16 mouse cellular contexts compared by ENCODE assay signal in the genomic region with DNA sequence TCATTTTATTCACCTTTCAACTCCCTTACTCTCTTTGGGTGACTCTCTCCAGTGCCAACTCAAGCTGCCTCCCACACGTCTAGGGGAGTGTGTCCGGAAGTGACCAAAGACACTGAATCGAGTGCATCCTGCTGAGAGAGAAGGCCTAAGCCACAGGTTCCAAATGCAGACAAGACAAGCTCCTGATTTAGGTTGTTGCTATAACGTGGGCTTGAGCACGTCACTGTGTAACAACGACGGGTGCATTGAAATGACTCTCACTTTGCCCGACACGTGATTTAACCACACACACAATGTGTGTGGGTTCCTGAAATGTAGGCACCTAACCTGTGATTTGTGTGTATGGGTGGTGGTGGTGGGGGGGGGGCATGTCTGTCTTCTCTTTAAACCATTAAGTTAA. TPM values are rescaled to one million over a fixed set of nuclear protein-coding genes. Genes with fewer than 3 reads are reported as not detected.
DNase-seq lines count a peak whose midpoint lies in the region; ATAC-seq and TF ChIP-seq lines count a peak whose summit lies in the region.
"Had no signal": no experiment of that assay in that cellular context is flagged by ENCODE, and none has a peak within 500 bp of the region (broad histone marks: within the 10 kb centered on the region; RNA-seq: fewer than 3 reads in every experiment).

No protein-coding gene starts in this region.

- no peak for TF ChIP-seq CTCF in spleen, adult 2 months (IDR thresholded peaks at IDR 0.05; ENCODE audit: extremely low read depth, insufficient read depth, insufficient read length, insufficient replicate concordance)

- H3K9ac ChIP-seq in forebrain, embryonic 13.5 days = no peak overlapping the region
- no peak overlapping the region for H3K9ac ChIP-seq in intestine, embryonic 15.5 days
- H3K9ac ChIP-seq: hindbrain, embryonic 13.5 days; neural tube, embryonic 12.5 days had no signal

- WGBS in forebrain, embryonic 13.5 days = 84% methylated on average over 9 of the region's 9 CpGs
- 84% methylated on average over 9 of the region's 9 CpGs for WGBS in forebrain, embryonic 10.5 days
- 34% methylated on average over 9 of the region's 9 CpGs for WGBS in spleen, adult 2 months
- 68% methylated on average over 9 of the region's 9 CpGs for WGBS in intestine, embryonic 15.5 days

- no peaks in the 10 kb centered on the region for H3K9me3 ChIP-seq in forebrain, embryonic 13.5 days (replicated peaks)
- no peaks in the 10 kb centered on the region for H3K9me3 ChIP-seq in forebrain, embryonic 10.5 days
- no peaks in the 10 kb centered on the region for H3K9me3 ChIP-seq in intestine, embryonic 15.5 days
- H3K9me3 ChIP-seq: hindbrain, embryonic 13.5 days; neural tube, embryonic 12.5 days had no signal

- H3K27me3 ChIP-seq in forebrain, embryonic 13.5 days = no peaks in the 10 kb centered on the region
- H3K27me3 ChIP-seq in forebrain, embryonic 10.5 days (ENCODE audit: poor library complexity, severe bottlenecking) = no peaks in the 10 kb centered on the region
- no peaks in the 10 kb centered on the region for H3K27me3 ChIP-seq in spleen, adult 2 months (ENCODE audit: control insufficient read depth, insufficient read depth, low read length)
- H3K27me3 ChIP-seq in intestine, embryonic 15.5 days (replicated peaks) = no peaks in the 10 kb centered on the region
- H3K27me3 ChIP-seq: hindbrain, embryonic 13.5 days; neural tube, embryonic 12.5 days; Patski had no signal

- no peak overlapping the region for H3K27ac ChIP-seq in forebrain, embryonic 13.5 days
- no peak overlapping the region for H3K27ac ChIP-seq in forebrain, embryonic 10.5 days
- H3K27ac ChIP-seq in spleen, adult 2 months (ENCODE audit: insufficient read depth, low read length) = no peak overlapping the region
- H3K27ac ChIP-seq in intestine, embryonic 15.5 days = no peak overlapping the region
- H3K27ac ChIP-seq: hindbrain, embryonic 13.5 days; neural tube, embryonic 12.5 days had no signal

- H3K36me3 ChIP-seq in forebrain, embryonic 13.5 days (ENCODE audit: poor library complexity, severe bottlenecking) = 0 out of 2 replicates have a peak, but pooled peaks cover 3% of the 10 kb centered on the region
- peaks cover 14% of the 10 kb centered on the region for H3K36me3 ChIP-seq in forebrain, embryonic 10.5 days (replicated peaks)
- no peaks in the 10 kb centered on the region for H3K36me3 ChIP-seq in spleen, adult 2 months (ENCODE audit: control insufficient read depth, insufficient read depth, low read length)
- H3K36me3 ChIP-seq in intestine, embryonic 15.5 days = no peaks in the 10 kb centered on the region
- H3K36me3 ChIP-seq: hindbrain, embryonic 13.5 days; neural tube, embryonic 12.5 days had no signal

- H3K4me1 ChIP-seq in forebrain, embryonic 13.5 days = peaks cover 65% of the 10 kb centered on the region
- peaks cover 55% of the 10 kb centered on the region for H3K4me1 ChIP-seq in forebrain, embryonic 10.5 days
- H3K4me1 ChIP-seq in spleen, adult 2 months (ENCODE audit: control insufficient read depth, insufficient read depth, insufficient read length) = peaks cover 9% of the 10 kb centered on the region
- H3K4me1 ChIP-seq in intestine, embryonic 15.5 days (replicated peaks) = peaks cover 13% of the 10 kb centered on the region

- no peak for ATAC-seq in forebrain, embryonic 13.5 days
- ATAC-seq in inflammation-experienced regulatory T-cells, adult 6 months = peak; percentile 60
- no peak for ATAC-seq in intestine, embryonic 15.5 days
- ATAC-seq: Patski had no signal

- peak overlapping the region; percentile 93; the same call in 1 of the 2 replicates for H3K4me3 ChIP-seq in forebrain, embryonic 13.5 days
- no peak overlapping the region for H3K4me3 ChIP-seq in forebrain, embryonic 10.5 days
- H3K4me3 ChIP-seq in spleen, adult 2 months (ENCODE audit: extremely low read depth, insufficient read depth, insufficient read length) = no peak overlapping the region
- H3K4me3 ChIP-seq in intestine, embryonic 15.5 days (replicated peaks) = no peak overlapping the region
- H3K4me3 ChIP-seq: hindbrain, embryonic 13.5 days; neural tube, embryonic 12.5 days had no signal

- no peak for TF ChIP-seq POLR2A in spleen, adult 2 months (IDR thresholded peaks at IDR 0.05; ENCODE audit: low read depth, low read length)

- peak overlapping the region; percentile 83; the same call in 1 of the 2 replicates for H3K4me2 ChIP-seq in forebrain, embryonic 13.5 days
- H3K4me2 ChIP-seq in intestine, embryonic 15.5 days (replicated peaks) = no peak overlapping the region

- DNase-seq in forebrain, embryonic 10.5 days (ENCODE audit: extremely low spot score, low spot score) = no peak
- DNase-seq in spleen, adult 2 months (ENCODE audit: low read depth in 1 of 2, low spot score in 2 of 2) = peak; percentile 12 to 52
- no peak for DNase-seq in spleen, postnatal 10 days (ENCODE audit: low spot score in 2 of 2)
- peak; percentile 13 to 29 for DNase-seq in thymus, postnatal 36 days
- DNase-seq in MN1 (ENCODE audit: low spot score) = no peak
- DNase-seq: cerebellum, postnatal 25 days; gastrocnemius, postnatal 10 days; kidney, adult 11 months; liver; lung, adult 18-20 months had no signal

RNA-seq across cellular contexts. Expression of gene Bcl9, which starts 3.4 kb away (rescaled TPM):
- polyA plus RNA-seq in forebrain, embryonic 13.5 days (2015; fragmentation: Nextera tagmentation; extraction: Ambion mirVana) = 101 and 105 TPM in 2 replicates
- polyA plus RNA-seq in forebrain, embryonic 10.5 days (2016; fragmentation: Nextera tagmentation; extraction: Ambion mirVana) = 51.4 and 52.7 TPM in 2 replicates
- 14.0 and 15.2 TPM in 2 replicates for polyA plus RNA-seq in spleen, adult 2 months (2012; rRNA removed)
- polyA plus RNA-seq in inflammation-experienced regulatory T-cells, adult 6 months (2017; shearing (Covaris generic)) = 1 to 10 TPM; 1.1 to 6.1 (median 4.0) TPM
- polyA plus RNA-seq in intestine, embryonic 15.5 days (2015; fragmentation: Nextera tagmentation; extraction: Ambion mirVana) = 46.2 and 47.0 TPM in 2 replicates

Comparison
In these comparisons a context has a peak if more than half of its experiments do, and no peak if none do; other contexts are left out.
1. DNase-seq: peak in spleen, adult 2 months (2 of 2) and thymus, postnatal 36 days (2 of 2); none in forebrain, embryonic 10.5 days (single experiment), spleen, postnatal 10 days (0 of 2) and MN1 (single experiment).